Mouse (Mus musculus) stomach, embryonic 16.5 days (tissue): ENCODE measurements around the gene Zfp764. TPM values are rescaled to one million over a fixed set of nuclear protein-coding genes. Genes with fewer than 3 reads are reported as not detected.
"Not testable (repeated sequence)": the region's sequence is repeated elsewhere in the genome, so short reads cannot be mapped to it uniquely, and the experiment has no call there.

Experiments used
- ATAC-seq: fragments of 200-750 bp; cut with Nextera tagmentation; 2 replicates; pipeline ENCODE4 v1.8.0; 2017; ENCODE audit warnings: moderate number of reproducible peaks, moderate TSS enrichment; ENCODE audit not compliant: insufficient read depth, low FRiP score
- H3K27ac ChIP-seq: fragments of 300-500 bp; sonication (generic); 2 replicates; pipeline ENCODE4 v1.5.1; 2014; ENCODE audit warnings: low read length
- H3K27me3 ChIP-seq: fragments of 300-500 bp; sonication (generic); 2 replicates; pipeline ENCODE4 v1.6.1; 2014; ENCODE audit warnings: low read length, control low read depth, mixed read lengths; ENCODE audit not compliant: control insufficient read depth, insufficient read depth
- H3K36me3 ChIP-seq: fragments of 300-500 bp; sonication (generic); 2 replicates; pipeline ENCODE4 v1.6.1; 2014; ENCODE audit warnings: low read length; ENCODE audit not compliant: control insufficient read depth, insufficient read depth
- H3K4me1 ChIP-seq: fragments of 300-500 bp; sonication (generic); 2 replicates; pipeline ENCODE4 v1.6.1; 2014; ENCODE audit warnings: low read length, control low read depth, mixed read lengths; ENCODE audit not compliant: control insufficient read depth, insufficient read depth
- H3K4me2 ChIP-seq: fragments of 300-500 bp; sonication (generic); 2 replicates; pipeline ENCODE4 v1.6.1; 2014; ENCODE audit warnings: low read depth, low read length, mixed read lengths
- H3K4me3 ChIP-seq: fragments of 300-500 bp; sonication (generic); replicated peaks from 2 replicates; pipeline ENCODE4 v1.5.1; 2014; ENCODE audit warnings: mild to moderate bottlenecking, low read length
- H3K9ac ChIP-seq: fragments of 300-500 bp; sonication (generic); 2 replicates; pipeline ENCODE4 v1.6.1; 2014; ENCODE audit warnings: low read length
- H3K9me3 ChIP-seq: fragments of 300-500 bp; sonication (generic); replicated peaks from 2 replicates; pipeline ENCODE4 v1.6.1; 2016; ENCODE audit warnings: low read length, control low read depth; ENCODE audit not compliant: control insufficient read depth
- WGBS: fragments of 180-500 bp; shearing (Covaris S2); extraction: QIAGEN DNeasy Blood & Tissue Kit; methylation state at CpG from one replicate; pipeline ENCODE4 v1.1.7; 2014; 5-methylcytosine and 5-hydroxymethylcytosine counted together
- polyA plus RNA-seq: library from polyadenylated mRNA; unstranded; fragments of >200 nt; fragmentation: Nextera tagmentation; extraction: Ambion mirVana; gene quantifications from 2 replicates; pipeline ENCODE4 v1.2.1, GENCODE M21; 2015

Zfp764 gene
- polyA plus RNA-seq, 1 experiment from 2014 or later: 7.1 TPM

DNA sequence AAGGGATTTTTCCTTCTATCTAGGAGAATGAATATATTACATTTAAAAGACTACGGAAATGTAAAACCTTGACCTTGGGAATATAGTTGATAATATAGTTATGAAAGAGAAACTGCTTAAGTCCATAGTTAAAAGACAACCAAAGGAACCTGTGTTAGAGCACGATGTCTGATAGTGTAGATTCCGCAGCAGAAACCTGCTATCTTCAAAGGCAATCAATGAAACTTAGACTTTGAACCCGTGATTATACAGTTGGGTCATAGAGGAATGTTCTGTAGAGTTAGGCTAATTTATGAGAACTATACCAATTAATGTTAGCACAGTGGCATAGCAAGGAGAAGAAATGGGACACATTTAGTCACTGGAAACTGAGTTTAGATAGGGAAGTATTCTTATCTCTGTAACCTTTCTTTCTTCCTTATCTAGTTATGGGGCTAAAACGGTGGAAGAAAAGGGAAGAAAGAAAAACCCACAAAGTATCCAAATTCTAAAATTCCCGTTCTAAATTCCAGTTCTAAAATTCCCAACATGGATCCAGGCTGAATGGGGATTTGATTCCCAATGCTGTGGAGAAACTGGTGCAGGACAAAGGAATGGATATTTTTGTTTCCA, 28.2 kb downstream of the Zfp764 start:
- Histone ChIP-seq H3K9ac (no peak overlapping the region), H3K9me3 (no peaks in the 10 kb centered on the region; the same call in 1 of the 2 replicates), H3K36me3 (peaks cover 7% of the 10 kb centered on the region; the same call in 1 of the 2 replicates), H3K27ac (no peak overlapping the region), H3K4me2 (no peak overlapping the region), H3K4me1 (no peaks in the 10 kb centered on the region), H3K4me3 (no peak overlapping the region), H3K27me3 (no peaks in the 10 kb centered on the region)
- 58% methylated on average over 6 of the region's 6 CpGs for WGBS
- no peak for ATAC-seq

DNA sequence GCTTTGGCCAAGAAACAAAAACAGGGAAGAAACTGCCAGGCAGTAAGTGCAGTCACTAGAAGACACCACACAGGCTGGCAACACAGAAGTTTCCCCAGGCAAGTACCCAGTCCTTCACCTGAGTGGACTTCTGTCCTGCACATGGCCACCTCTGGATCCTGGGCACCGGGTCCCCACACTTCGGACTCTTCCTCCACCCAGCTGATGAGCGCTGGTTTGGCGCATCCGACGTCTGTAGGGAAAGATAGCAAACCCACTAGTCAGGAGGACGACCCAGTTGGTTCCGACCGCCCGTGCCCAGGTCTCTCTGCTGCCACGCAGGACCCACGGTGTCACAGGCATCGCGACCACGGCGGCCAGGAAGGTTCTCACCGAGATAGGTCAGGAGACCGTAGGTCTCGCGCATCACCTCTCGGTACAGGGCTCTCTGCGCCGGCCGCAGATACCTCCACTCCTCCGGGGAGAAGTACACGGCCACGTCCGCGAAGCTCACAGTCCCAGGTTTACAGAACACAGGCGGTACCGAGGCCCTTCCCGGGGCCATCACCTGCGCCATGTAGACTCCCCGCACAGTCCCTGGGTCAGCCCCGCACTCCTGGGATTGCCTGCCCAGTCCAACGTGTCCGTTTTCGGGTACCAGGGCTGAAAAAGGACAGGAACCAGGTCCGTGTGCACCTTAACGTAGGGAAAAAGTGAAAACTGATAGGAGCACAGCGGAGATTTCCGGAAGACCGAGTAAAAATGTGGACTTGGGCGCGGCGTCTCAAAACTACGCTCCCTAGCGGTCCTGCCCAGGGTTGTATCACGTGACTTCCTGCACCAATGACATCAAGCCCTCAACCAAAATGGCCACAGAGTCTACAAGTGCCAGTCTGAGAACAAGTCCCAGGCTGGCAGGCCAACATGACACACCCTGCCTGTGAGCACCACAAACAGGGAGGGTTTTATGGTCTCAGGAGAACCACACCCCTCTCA, 31.1 kb downstream of the Zfp764 start, which contains the start of gene Zfp747:
Zfp747 (minus strand) TSS at position 780 of the 975 bp plus-strand sequence.
- H3K9me3 ChIP-seq, H3K27me3 ChIP-seq, H3K36me3 ChIP-seq, H3K4me1 ChIP-seq: not testable (repeated sequence)
- WGBS: under 1% methylated on average over 49 of the region's 49 CpGs
- Histone ChIP-seq H3K9ac (peak within 1 kb of the TSS; percentile 83), H3K4me2 (peak within 1 kb of the TSS; percentile 60), H3K4me3 (peak within 1 kb of the TSS; percentile 67), H3K27ac (peak within 1 kb of the TSS; percentile 81)
- peak; percentile 95 for ATAC-seq

DNA sequence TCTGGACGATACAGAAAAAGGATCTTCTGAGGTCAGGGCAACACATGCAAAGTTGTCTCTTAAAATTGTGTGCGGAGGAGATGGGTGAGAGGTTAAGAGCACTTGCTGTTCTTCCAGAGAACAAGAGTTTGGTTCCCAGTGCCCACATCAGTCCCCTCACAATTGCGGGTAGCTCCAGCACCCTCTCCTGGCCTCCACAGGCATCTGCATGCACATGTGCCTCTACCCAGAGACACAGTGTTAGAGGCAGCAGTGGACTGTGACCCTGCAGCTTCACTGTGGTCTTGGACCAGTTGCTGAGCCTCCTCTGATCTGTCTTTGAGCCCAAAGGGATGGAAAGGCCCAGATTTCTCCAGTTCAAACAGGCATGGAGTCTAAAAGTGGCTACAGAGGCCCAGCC, 34.8 kb downstream of the Zfp764 start:
- H3K4me1 ChIP-seq, H3K9me3 ChIP-seq, ATAC-seq, H3K27ac ChIP-seq, H3K27me3 ChIP-seq, H3K4me3 ChIP-seq, H3K9ac ChIP-seq, H3K36me3 ChIP-seq, H3K4me2 ChIP-seq: not testable (repeated sequence)
- WGBS: 87% methylated on average over 3 of the region's 3 CpGs

DNA sequence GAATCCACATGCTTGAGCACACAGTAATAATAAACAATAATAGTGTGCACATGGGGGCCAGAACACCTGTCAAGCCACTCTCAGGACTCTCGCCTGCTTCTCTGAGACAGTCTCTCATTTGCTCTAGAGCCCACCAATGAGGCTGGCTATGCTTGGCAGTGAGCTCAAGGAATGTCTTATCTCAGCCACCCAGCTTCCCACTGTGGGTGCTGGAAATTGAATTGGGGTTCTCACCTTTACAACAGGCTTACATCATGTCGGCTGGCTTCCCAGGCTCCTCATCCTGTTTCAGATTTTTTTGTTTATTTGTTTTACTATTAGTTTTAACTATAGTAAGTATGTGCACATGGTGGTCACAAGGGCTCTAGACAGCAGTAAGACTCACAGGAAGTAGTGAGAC, 35.4 kb downstream of the Zfp764 start:
- 69% methylated on average over 2 of the region's 2 CpGs for WGBS
- Histone ChIP-seq H3K4me3 (no peak overlapping the region), H3K4me2 (no peak overlapping the region), H3K9me3 (no peaks in the 10 kb centered on the region; the same call in 1 of the 2 replicates), H3K27me3 (no peaks in the 10 kb centered on the region), H3K9ac (no peak overlapping the region), H3K4me1 (no peaks in the 10 kb centered on the region), H3K27ac (no peak overlapping the region), H3K36me3 (peaks cover 9% of the 10 kb centered on the region; the same call in 1 of the 2 replicates)
- ATAC-seq: no peak

DNA sequence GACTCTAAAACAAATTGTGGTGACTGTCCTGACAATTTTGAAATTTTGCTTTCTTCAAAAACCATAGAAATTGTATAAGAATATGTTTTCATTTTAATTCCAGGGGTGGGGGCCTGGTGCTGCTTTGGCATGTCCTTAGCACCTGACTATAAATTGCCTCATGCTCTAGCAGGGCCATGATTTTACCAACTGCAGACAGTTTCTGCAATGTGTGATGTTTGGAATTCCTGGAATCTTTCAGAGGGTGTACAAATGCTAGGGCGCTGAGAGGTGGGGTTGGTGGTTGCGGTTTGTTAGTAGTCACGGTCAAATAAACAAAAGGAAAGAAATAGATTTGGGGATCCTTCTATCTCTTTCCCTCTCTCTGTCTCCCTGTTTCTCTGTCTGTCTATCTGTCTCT, 40.4 kb downstream of the Zfp764 start:
- no peak overlapping the region for H3K4me2 ChIP-seq
- H3K27ac ChIP-seq: no peak overlapping the region
- H3K36me3 ChIP-seq: no peaks in the 10 kb centered on the region
- no peaks in the 10 kb centered on the region; the same call in 1 of the 2 replicates for H3K4me1 ChIP-seq
- H3K9me3 ChIP-seq: no peaks in the 10 kb centered on the region
- H3K9ac ChIP-seq: no peak overlapping the region
- 77% methylated on average over 3 of the region's 3 CpGs for WGBS
- H3K27me3 ChIP-seq: 0 out of 2 replicates have a peak, but pooled peaks cover 2% of the 10 kb centered on the region
- H3K4me3 ChIP-seq: no peak overlapping the region
- no peak for ATAC-seq

DNA sequence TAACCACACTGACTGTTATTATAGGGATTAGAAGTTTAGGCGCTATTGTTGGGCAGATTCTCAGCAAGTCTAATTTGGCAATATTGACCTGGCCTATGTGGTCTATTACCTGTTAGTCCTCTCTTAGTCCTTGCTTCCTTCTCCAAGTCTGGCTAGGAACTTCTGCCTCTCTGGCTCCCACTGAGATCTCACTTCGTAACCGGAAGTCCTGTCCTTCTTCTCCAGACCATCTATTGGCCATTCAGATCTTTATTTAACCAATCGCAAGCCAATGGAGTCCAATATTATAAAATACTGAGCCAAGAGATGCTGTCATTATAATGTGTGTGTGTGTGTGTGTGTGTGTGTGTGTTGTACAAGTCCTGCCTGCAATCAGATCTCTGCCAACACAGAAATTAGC, 42.5 kb downstream of the Zfp764 start:
- no peaks in the 10 kb centered on the region for H3K9me3 ChIP-seq
- peak overlapping the region; percentile 56 for H3K4me2 ChIP-seq
- ATAC-seq: no peak
- H3K27me3 ChIP-seq: 0 out of 2 replicates have a peak, but pooled peaks cover 2% of the 10 kb centered on the region
- WGBS: 63% methylated on average over 4 of the region's 4 CpGs
- no peaks in the 10 kb centered on the region for H3K36me3 ChIP-seq
- H3K27ac ChIP-seq: no peak overlapping the region
- H3K4me3 ChIP-seq: peak overlapping the region; percentile 36
- no peaks in the 10 kb centered on the region; the same call in 1 of the 2 replicates for H3K4me1 ChIP-seq
- H3K9ac ChIP-seq: no peak overlapping the region

DNA sequence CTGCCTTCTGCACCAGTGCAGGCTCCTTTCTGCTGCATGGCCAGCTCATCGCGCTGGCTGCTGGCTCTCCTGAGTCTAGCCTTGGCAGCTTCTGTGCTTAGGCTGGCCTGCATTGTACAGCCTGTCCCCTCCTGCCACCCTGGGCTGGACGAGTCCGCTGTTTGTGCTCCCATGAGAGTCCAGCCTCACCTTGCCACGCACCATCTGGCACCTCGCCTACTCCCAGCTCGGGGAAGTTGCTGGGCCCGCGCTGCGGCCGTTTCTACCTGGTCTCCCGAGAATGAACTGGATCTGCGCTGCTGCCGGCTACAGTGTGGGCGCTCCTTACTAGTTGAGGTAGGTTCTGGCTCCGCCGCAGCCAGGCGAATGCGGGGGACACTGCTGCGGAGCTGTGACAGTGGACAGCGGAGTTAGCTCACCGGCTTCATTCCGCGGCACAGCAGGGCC, 43.1 kb downstream of the Zfp764 start:
- peak; percentile 41; the same call in 1 of the 2 replicates for ATAC-seq
- Histone ChIP-seq H3K36me3 (no peaks in the 10 kb centered on the region), H3K9me3 (no peaks in the 10 kb centered on the region), H3K4me3 (peak overlapping the region; percentile 36), H3K4me1 (no peaks in the 10 kb centered on the region; the same call in 1 of the 2 replicates), H3K4me2 (peak overlapping the region; percentile 56), H3K27me3 (0 out of 2 replicates have a peak, but pooled peaks cover 2% of the 10 kb centered on the region), H3K27ac (no peak overlapping the region), H3K9ac (peak overlapping the region; percentile 69)
- WGBS: 2% methylated on average over 24 of the region's 24 CpGs

DNA sequence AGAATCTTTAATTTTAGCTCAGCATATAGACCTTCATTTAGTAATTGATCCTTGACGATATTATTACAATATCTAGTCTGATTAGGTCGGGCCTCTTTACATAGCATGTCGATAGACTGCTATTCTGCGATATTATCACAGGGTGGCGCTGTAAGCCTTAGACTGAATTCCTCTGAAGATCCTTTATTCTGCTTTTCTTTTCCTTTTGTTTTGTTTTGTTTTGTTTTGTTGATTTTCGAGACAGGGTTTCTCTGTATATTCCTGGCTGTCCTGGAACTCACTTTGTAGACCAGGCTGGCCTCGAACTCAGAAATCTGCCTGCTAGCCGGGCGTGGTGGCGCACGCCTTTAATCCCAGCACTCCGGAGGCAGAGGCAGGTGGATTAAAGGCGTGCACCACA, 44.2 kb downstream of the Zfp764 start:
- peak overlapping the region; percentile 12; the same call in 1 of the 2 replicates for H3K4me2 ChIP-seq
- H3K9me3 ChIP-seq, H3K36me3 ChIP-seq, H3K27ac ChIP-seq, H3K9ac ChIP-seq, H3K4me1 ChIP-seq, H3K27me3 ChIP-seq, ATAC-seq: not testable (repeated sequence)
- H3K4me3 ChIP-seq: peak overlapping the region; percentile 27
- WGBS: 21% methylated on average over 13 of the region's 13 CpGs

DNA sequence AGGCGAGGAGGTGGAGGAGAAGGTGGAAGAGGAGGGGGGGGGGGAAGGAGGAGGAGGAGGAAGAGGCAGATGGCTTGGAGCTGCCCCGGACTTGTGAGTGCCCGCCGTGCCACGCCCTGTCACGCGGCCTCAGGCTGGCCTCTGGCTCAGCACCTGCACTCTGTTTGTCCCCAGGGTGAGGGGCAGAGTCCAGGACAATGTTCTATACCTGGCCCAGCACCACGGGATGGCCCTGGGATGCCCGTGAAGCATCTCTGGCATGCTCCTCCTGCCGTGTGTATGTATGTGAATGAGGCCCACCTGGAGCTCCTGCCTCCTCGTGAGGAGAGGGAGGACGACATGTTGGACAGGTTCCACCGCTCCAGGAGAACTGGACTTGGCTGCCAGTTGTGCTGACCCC, 45.2 kb downstream of the Zfp764 start:
- H3K27me3 ChIP-seq: 0 out of 2 replicates have a peak, but pooled peaks cover 5% of the 10 kb centered on the region
- H3K9ac ChIP-seq: no peak overlapping the region
- 32% methylated on average over 13 of the region's 13 CpGs for WGBS
- no peaks in the 10 kb centered on the region; the same call in 1 of the 2 replicates for H3K4me1 ChIP-seq
- H3K36me3 ChIP-seq: no peaks in the 10 kb centered on the region
- ATAC-seq: peak; percentile 76
- no peak overlapping the region for H3K4me2 ChIP-seq
- H3K4me3 ChIP-seq: no peak overlapping the region
- H3K9me3 ChIP-seq: no peaks in the 10 kb centered on the region
- H3K27ac ChIP-seq: no peak overlapping the region
